Mouse (Mus musculus): ENCODE measurements at regions not wholly inside any gene's neighbourhood (a gene's known extent, or its start where the extent isn't known, plus 50 kb on each side); places are given as distances from the start of the nearest gene placed in this dataset.

DNA sequence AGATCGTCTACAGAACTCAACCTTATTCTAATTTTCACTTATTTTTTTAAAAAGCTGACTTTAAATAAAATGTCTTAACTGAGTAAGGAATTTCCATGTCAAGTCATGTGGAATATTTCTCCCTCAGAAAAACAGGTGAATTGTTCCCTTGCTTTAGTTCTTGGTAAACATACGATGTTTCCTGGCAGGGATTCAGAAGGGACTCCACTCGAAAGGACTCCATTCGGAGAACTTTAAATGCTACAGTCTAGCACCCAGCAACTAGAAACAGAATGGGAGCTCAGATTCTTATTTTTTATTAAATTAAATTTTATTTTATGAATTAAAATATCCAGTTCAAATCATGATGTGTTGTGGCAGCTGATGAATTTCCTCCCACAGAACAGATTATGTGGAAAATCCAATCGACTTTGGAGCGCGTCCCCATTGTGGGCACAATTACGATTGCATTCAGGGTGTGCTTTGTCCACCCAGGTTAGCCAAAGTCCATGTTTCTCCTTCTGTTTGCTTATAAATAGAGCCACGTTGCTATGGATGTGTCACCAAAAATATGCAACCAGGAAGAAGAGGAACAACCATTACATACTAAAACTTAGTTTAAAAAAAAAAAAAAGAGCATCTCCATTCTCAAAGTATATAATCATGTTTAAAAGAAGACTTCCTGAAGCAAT, 230.5 kb upstream of the Fat1 start:
- no peak for TF ChIP-seq CTCF (IDR thresholded peaks at IDR 0.05; ENCODE audit: low read depth)
- no peak for TF ChIP-seq EP300 (IDR thresholded peaks at IDR 0.05; ENCODE audit: low read depth)
- Histone ChIP-seq H3K4me2 (ENCODE audit: low read depth, low read length) (no peak overlapping the region), H3K9me3 (replicated peaks; ENCODE audit: control insufficient read depth, low read length) (no peaks in the 10 kb centered on the region), H3K4me1 (ENCODE audit: control insufficient read depth, insufficient read depth) (0 out of 2 replicates have a peak, but pooled peaks cover 3% of the 10 kb centered on the region), H3K27me3 (ENCODE audit: control insufficient read depth, insufficient read depth, low read length) (no peaks in the 10 kb centered on the region), H3K27ac (ENCODE audit: low read depth) (no peak overlapping the region), H3K9ac (replicated peaks; ENCODE audit: low read depth, low read length) (no peak overlapping the region), H3K36me3 (replicated peaks; ENCODE audit: control insufficient read depth, insufficient read depth, low read length) (no peaks in the 10 kb centered on the region), H3K4me3 (ENCODE audit: low read depth, low read length) (no peak overlapping the region)
- no peak for DNase-seq (ENCODE audit: low spot score)
- 67% methylated on average over 9 of the region's 9 CpGs for WGBS
- no peak for ATAC-seq (ENCODE audit: insufficient read depth, low read depth)

DNA sequence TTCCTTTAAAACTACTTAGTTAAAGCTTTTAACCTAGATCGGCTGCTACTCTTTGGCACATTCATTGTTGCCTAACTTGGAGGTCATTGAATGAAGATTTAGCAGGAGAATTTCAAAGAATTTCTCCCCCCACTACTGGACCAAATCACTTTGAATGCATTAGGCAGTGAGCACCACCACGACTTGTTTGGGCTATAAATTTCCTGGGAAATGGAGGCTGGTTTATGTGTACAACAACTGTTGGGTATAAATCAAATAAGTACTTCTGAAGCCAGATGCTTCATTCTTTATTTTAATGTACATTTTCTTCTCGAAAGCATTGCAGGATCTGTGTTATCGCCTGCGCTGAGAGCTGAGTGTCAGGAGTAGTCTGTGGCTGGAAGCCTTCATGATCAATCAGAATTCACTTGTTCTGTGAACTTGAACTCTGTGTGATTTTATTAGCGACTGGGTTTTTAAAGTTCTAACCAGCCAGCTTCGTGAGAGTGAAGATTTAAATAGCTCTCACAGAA, 226.5 kb upstream of the Fat1 start:
- H3K27me3 ChIP-seq (ENCODE audit: control insufficient read depth, insufficient read depth, low read length), result no peaks in the 10 kb centered on the region
- no peak overlapping the region for H3K9ac ChIP-seq (replicated peaks; ENCODE audit: low read depth, low read length)
- DNase-seq (ENCODE audit: low spot score) (no peak), ATAC-seq (ENCODE audit: insufficient read depth, low read depth) (no peak)
- H3K27ac ChIP-seq (ENCODE audit: low read depth), result no peak overlapping the region
- WGBS, result 67% methylated on average over 7 of the region's 7 CpGs
- H3K4me2 ChIP-seq (ENCODE audit: low read depth, low read length), result no peak overlapping the region
- H3K4me3 ChIP-seq (ENCODE audit: low read depth, low read length), result no peak overlapping the region
- H3K4me1 ChIP-seq (ENCODE audit: control insufficient read depth, insufficient read depth), result 0 out of 2 replicates have a peak, but pooled peaks cover 3% of the 10 kb centered on the region
- TF ChIP-seq CTCF (IDR thresholded peaks at IDR 0.05; ENCODE audit: low read depth), result no peak
- TF ChIP-seq EP300 (IDR thresholded peaks at IDR 0.05; ENCODE audit: low read depth), result no peak
- H3K36me3 ChIP-seq (replicated peaks; ENCODE audit: control insufficient read depth, insufficient read depth, low read length), result no peaks in the 10 kb centered on the region
- no peaks in the 10 kb centered on the region for H3K9me3 ChIP-seq (replicated peaks; ENCODE audit: control insufficient read depth, low read length)

DNA sequence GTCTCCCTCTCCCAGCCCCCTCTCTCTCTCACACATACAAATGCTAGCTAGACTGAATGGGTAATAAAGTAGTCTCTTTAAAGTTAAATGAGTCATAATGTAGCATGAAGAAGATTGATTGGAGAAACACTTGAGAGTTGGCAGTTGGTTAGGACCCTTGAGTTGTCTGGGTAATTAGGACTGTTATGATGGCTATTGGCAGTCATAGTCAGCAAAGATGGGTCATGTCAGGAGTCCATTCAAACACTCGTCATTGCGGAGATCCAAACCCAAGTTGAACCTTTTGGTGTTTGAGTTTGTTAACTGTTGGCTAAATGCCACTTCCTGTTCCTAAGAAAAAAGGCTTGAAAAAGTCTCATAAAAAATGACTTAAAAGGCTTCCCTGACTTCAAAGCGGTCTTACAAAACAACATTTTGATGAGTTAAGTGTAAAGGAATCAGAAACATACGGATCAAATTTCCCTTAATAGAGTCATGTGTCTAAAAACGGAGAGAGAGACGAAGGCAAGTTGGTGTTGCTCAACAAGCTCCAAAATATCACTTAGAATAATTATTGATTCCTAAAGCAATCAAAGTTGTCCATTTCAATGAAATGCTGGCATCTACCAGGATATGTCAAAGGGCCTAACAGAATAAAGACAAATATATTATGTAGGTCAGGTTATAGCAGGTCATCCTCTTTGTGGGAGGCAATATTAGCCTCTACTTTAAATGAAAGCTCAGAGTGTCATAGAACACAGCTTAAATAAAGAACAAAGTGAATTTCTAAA, 225.9 kb upstream of the Fat1 start:
- H3K4me3 ChIP-seq (ENCODE audit: low read depth, low read length), result no peak overlapping the region
- H3K4me2 ChIP-seq (ENCODE audit: low read depth, low read length), result no peak overlapping the region
- no peaks in the 10 kb centered on the region for H3K36me3 ChIP-seq (replicated peaks; ENCODE audit: control insufficient read depth, insufficient read depth, low read length)
- DNase-seq (ENCODE audit: low spot score), result no peak
- WGBS, result 69% methylated on average over 6 of the region's 6 CpGs
- 0 out of 2 replicates have a peak, but pooled peaks cover 3% of the 10 kb centered on the region for H3K4me1 ChIP-seq (ENCODE audit: control insufficient read depth, insufficient read depth)
- H3K9ac ChIP-seq (replicated peaks; ENCODE audit: low read depth, low read length), result no peak overlapping the region
- no peak overlapping the region for H3K27ac ChIP-seq (ENCODE audit: low read depth)
- no peaks in the 10 kb centered on the region for H3K9me3 ChIP-seq (replicated peaks; ENCODE audit: control insufficient read depth, low read length)
- no peak for ATAC-seq (ENCODE audit: insufficient read depth, low read depth)
- TF ChIP-seq CTCF (IDR thresholded peaks at IDR 0.05; ENCODE audit: low read depth), result no peak
- no peak for TF ChIP-seq EP300 (IDR thresholded peaks at IDR 0.05; ENCODE audit: low read depth)
- no peaks in the 10 kb centered on the region for H3K27me3 ChIP-seq (ENCODE audit: control insufficient read depth, insufficient read depth, low read length)

DNA sequence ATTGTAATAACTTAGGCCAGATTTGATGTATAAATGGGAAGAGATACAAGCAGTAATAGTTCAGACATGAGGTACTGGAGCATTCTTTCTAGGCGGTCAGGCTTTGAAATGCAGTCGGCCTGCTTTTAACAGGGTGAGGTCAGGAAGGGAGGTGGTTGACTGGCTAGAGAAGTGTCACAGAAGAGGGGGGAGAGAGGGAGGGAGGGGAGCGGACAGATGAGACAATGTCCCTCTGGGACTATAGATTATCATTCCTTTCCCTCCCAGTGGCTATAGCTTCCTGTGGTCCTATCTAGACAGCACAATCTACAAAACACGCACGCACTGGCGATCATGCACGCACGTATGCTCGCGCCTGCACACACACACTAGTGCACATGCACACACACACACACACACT, 200.7 kb upstream of the Fat1 start:
- DNase-seq (ENCODE audit: low spot score) (no peak), ATAC-seq (ENCODE audit: insufficient read depth, low read depth) (no peak)
- Histone ChIP-seq H3K9ac (replicated peaks; ENCODE audit: low read depth, low read length) (no peak overlapping the region), H3K4me1 (ENCODE audit: control insufficient read depth, insufficient read depth) (no peaks in the 10 kb centered on the region), H3K4me3 (ENCODE audit: low read depth, low read length) (no peak overlapping the region), H3K4me2 (ENCODE audit: low read depth, low read length) (no peak overlapping the region), H3K36me3 (replicated peaks; ENCODE audit: control insufficient read depth, insufficient read depth, low read length) (no peaks in the 10 kb centered on the region), H3K27ac (ENCODE audit: low read depth) (no peak overlapping the region), H3K27me3 (ENCODE audit: control insufficient read depth, insufficient read depth, low read length) (no peaks in the 10 kb centered on the region), H3K9me3 (replicated peaks; ENCODE audit: control insufficient read depth, low read length) (no peaks in the 10 kb centered on the region)
- TF ChIP-seq EP300 (IDR thresholded peaks at IDR 0.05; ENCODE audit: low read depth), result no peak
- TF ChIP-seq CTCF (IDR thresholded peaks at IDR 0.05; ENCODE audit: low read depth), result no peak
- WGBS, result 81% methylated on average over 10 of the region's 10 CpGs

DNA sequence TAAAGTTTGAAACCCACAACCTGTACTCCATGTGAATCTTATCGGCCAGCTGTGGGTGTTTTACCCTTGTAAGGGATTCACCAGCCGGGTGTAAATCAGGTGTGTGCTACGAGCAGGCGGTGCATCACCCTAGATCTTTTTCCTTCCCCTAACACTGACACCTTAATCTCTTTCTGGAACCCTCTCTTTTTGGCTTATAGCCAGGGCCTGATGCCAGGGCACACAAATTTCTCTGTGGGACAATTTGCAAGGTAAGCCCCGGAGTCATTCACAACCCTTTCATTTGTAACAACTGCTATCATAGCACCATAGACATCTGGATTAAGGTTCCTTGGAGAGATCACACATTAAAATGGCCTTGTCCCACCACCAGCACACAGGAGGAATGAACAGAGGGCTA, 199.4 kb upstream of the Fat1 start:
- no peak for ATAC-seq (ENCODE audit: insufficient read depth, low read depth)
- no peak overlapping the region for H3K9ac ChIP-seq (replicated peaks; ENCODE audit: low read depth, low read length)
- WGBS, result 65% methylated on average over 5 of the region's 5 CpGs
- H3K4me1 ChIP-seq (ENCODE audit: control insufficient read depth, insufficient read depth), result no peaks in the 10 kb centered on the region
- no peaks in the 10 kb centered on the region for H3K36me3 ChIP-seq (replicated peaks; ENCODE audit: control insufficient read depth, insufficient read depth, low read length)
- no peak for DNase-seq (ENCODE audit: low spot score)
- H3K4me3 ChIP-seq (ENCODE audit: low read depth, low read length), result no peak overlapping the region
- no peaks in the 10 kb centered on the region for H3K9me3 ChIP-seq (replicated peaks; ENCODE audit: control insufficient read depth, low read length)
- H3K27ac ChIP-seq (ENCODE audit: low read depth), result no peak overlapping the region
- no peaks in the 10 kb centered on the region for H3K27me3 ChIP-seq (ENCODE audit: control insufficient read depth, insufficient read depth, low read length)
- TF ChIP-seq CTCF (IDR thresholded peaks at IDR 0.05; ENCODE audit: low read depth) (no peak), EP300 (IDR thresholded peaks at IDR 0.05; ENCODE audit: low read depth) (no peak)
- no peak overlapping the region for H3K4me2 ChIP-seq (ENCODE audit: low read depth, low read length)

Measured in heart, postnatal 0 days (tissue).